Mouse (Mus musculus): ENCODE measurements around the gene Ulk4. TPM values are rescaled to one million over a fixed set of nuclear protein-coding genes. Genes with fewer than 3 reads are reported as not detected.

Ulk4 gene
- total RNA-seq, 2 experiments from 2014 or later, result 7.7 to 9.6 TPM

- DNase-seq (ENCODE audit: low spot score in 2 of 2), result no peak
Observed at GRCm38 (mm10) chr9:121122039-121122438, 155.0 kb downstream of the Ulk4 start.

DNA sequence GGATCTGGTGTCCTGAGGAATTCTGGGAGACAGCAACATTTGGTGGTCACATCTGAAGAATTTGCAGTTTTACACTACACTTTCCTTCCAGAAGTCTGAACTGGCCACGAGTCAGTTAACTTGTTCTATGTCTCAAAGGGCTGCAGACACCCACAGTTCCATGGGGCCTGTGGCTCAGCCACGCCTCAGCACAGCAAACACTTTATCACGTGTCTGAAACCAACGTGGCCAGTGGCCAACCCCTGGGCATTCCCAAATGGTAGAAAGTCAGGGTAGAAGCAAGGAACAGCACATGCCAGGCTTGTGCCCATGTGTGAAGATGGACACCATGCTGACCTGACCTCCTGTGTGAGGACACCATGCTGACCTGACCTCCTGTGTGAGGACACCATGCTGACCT is 159.1 kb downstream of the Ulk4 start:
- no peak for DNase-seq (ENCODE audit: low spot score in 2 of 2)

DNA sequence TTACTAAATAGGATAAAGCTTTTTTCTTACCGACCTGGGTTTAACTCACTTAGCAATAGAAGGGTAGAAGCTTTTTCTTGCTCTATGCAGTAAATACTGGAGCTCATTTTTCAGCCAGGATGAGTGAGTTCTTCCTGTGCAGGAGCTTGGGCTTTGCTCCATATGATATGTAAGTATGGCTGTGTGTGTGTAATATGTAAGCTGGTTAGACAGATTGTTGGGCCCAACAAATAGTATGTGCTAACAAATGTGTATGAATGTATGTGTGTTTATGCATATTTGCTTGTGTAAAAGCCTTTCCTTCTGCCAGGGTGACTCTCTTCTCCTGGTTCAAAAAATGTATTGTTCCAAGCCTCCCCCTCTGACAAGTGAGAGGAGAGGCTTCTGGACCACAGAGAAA is 164.9 kb downstream of the Ulk4 start:
- DNase-seq (ENCODE audit: low spot score in 2 of 2), result no peak

DNA sequence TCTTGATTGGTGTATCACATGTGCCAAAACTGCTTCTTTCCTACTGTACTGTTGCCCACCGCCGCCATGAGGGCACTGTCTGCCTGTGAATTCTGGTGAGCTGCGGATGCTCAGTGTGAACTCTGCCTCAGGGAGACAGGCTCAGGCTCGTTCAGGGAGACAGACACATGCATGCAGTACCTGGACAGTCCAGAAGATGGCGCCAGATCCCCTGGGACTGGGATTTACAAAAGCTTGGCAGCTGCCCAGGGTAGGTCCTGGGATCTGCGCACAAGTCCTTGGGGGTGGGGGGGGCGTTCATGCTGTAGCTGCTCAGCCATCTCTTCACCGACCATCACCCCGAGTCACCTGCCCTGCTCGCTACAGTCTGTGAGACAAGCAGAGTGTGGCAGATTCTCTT is 168.9 kb downstream of the Ulk4 start:
- DNase-seq (ENCODE audit: low spot score in 2 of 2), result peak; percentile 86 to 88

GRCm38 (mm10) chr9:121107643-121108042 is 169.4 kb downstream of the Ulk4 start:
- DNase-seq (ENCODE audit: low spot score in 2 of 2), result peak; percentile 84 to 88

- peak in 1 of 2 experiments; percentile 25 for DNase-seq (ENCODE audit: low spot score in 2 of 2)
Observed at GRCm38 (mm10) chr9:121107101-121107500, 169.9 kb downstream of the Ulk4 start.

DNA sequence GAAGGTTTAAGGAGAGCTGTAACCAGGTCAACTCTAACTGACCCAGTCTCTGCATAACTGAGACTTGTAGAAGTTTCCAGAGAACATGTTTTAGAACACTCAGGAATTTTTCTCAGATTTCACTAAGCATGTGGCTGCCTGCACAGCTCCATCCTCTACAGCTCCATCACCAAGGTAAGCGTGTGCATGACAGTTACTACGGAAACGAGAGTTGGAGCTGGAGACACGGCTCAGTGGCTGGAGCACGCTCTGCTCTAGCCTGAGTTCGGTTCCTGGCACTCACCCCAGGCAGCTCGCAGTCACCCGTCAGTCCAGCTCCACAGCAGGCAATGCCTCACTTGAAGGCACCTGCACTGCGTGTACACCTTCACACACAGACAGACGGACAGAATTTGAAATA is 175.5 kb downstream of the Ulk4 start:
- no peak for DNase-seq (ENCODE audit: low spot score in 2 of 2)

DNA sequence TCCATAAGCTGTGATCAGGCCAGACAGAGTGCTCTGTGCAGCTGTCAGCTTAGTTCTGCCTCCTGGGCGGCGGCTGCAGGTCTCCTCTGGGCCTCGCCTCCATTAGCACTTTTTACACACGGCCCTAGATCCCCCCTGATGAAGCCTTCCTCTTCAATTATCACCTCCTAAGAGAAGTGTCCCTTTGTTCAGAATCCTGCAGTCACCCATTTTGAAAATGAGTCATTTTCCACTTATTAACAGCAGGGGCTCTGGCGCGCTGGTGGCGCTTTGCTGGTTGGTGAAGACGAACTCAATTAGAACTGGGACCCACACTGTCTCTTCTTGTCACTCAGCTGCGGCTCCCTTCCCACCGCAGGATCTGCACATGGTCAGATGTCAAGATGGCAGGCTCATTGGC is 177.5 kb downstream of the Ulk4 start:
- DNase-seq (ENCODE audit: low spot score in 2 of 2), result no peak

DNA sequence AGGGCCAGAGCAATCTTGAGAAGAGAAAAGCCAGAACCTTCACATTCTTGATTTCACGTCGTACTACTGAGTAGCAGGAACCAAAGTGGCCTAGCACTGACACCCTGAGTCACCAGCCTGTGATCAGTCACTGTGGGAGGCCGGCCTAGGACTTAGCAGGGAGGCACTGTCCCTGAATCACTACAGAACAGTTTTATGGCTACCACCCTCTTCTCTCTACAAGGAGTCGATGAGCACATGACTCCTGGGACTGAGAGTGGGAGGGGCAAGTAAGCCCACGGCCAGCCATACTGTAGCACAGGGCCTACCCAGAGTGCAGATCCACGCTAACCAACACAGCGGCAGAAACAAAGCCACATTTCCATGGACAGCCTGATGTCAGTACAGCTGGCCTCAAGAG is 183.2 kb downstream of the Ulk4 start:
- DNase-seq (ENCODE audit: low spot score in 2 of 2), result no peak

DNA sequence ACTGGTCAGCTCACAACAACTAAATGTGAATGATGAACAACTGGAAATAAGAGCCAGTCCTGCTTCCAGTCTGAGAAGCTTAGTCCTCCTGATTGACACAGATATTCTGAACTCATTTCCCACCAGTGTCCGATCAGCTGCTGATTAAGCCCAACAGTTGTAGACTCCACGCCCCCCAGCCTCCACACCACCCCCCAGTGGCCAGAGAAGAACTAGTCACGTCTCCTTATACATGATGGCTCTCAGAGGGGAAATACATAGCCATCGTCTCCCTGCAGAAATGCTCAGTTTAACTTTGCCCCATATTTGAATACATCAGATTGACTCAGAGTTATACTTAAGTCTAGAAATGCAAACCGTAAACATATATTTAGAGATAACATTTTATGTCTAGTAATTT is 184.4 kb downstream of the Ulk4 start:
- no peak for DNase-seq (ENCODE audit: low spot score in 2 of 2)

DNA sequence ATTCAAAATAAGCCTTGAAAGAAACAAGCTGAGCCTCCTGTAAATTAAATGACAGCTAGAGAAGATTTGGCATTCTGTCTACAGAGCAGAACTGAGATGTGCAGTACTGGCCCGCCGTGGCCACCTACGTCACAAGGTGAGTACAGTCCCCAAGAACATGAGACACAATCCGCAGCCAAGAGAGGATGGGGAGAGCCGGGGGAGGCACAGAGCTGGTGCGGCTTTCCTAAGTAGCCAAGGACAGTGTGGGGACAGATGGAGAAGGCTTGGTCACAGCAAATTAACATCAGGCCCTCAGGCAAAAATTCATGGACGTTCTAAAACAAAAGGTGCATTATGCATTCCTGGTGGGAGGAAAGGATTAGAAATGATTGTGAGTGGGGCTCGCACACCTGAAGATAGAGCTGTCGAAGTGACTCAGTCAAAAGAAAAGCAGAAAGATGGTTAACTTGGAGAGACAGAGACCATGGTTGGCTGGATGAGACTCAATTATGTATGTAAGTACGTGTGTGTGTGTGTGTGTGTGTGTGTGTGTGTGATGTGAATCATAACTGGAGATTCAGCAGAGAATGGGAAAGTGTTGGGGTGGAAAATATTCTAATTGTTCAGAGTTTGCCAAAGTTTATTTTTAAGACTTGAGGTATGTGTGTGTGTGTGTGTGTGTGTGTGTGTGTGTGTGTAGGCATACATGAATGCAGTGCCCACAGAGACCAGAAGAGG is 185.8 kb downstream of the Ulk4 start:
- no peak for DNase-seq (ENCODE audit: low spot score in 2 of 2)

DNA sequence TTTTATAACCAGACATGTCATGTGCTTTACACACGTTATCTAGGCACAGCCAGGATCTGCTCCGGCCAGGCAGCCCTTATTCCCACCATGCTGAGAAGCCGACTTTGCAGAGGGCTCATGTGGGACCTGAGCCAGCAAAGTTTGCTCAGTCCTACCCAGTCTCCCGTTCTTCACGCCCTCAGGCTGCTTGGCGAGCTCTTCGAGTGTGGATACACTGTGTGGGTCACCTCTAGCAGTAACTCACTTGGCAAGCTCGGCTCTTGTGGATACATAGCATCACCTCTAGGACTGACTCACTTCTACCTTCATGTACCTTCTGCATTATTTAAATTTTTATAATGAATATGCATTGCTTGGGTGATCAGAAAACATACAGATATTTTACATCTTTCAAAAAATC is 189.3 kb downstream of the Ulk4 start:
- no peak for DNase-seq (ENCODE audit: low spot score in 2 of 2)

DNA sequence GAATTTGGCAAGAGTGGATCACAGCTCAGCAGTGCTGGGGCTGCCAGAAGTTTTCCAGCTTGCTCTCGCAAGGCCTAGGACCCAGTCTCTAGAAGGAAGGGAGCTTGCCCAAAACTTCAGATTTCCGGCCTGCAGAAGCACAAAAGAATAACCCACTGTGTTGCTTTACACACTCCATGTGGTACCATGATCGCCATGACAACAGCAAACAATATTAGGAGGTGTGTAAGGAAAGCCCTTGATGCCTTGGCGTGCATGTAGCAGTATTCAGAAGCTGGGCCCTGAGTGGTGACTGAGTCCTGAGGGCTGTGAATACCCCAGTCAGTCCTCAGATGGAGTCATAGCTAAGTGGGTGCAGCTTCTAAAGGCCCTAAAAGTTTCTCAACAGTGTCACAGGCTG is 192.8 kb downstream of the Ulk4 start:
- no peak for DNase-seq (ENCODE audit: low spot score in 2 of 2)

DNA sequence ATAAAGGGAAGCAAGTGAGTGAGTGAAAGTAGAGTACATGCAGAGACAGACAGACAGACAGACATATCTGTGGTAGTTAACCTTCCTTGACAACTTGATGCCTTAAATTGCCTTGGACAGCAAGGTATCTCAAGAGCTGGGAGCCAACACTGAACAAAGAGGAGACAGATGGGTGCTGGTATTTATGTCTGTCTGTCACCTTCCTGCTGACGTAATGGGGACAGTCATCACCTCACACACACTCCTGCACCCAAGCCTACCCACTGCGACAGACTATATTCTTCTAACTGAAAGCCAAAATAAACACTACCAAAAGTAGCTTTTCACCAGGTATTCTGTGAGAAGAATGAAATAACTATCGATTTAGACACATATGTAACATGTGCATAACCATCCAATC is 196.2 kb downstream of the Ulk4 start:
- no peak for DNase-seq (ENCODE audit: low spot score in 2 of 2)

DNA sequence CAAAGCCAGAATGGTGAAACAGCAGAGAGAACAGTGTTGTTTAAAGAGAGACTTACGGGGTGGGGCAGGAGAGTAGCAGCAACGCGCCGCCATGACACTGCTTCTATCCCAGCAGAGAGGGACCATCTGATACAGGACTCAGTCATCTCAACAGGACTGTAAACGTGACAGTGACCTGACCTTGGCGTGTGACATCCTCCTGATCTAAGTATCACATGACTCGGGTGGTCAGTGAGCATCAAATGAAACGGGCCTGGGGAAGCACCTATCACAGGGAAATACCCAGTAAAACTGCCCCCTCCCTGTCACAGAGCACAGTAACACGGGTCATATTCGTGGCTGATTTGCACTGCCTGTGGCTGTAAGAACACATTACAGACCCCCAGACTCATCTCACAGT is 196.6 kb downstream of the Ulk4 start:
- DNase-seq (ENCODE audit: low spot score in 2 of 2), result no peak

GRCm38 (mm10) chr9:121079388-121080088 is 197.5 kb downstream of the Ulk4 start:
- DNase-seq (ENCODE audit: low spot score in 2 of 2), result peak; percentile 49 to 54

- DNase-seq (ENCODE audit: low spot score in 2 of 2), result no peak
Observed at GRCm38 (mm10) chr9:121076291-121076690, 200.7 kb downstream of the Ulk4 start.

DNA sequence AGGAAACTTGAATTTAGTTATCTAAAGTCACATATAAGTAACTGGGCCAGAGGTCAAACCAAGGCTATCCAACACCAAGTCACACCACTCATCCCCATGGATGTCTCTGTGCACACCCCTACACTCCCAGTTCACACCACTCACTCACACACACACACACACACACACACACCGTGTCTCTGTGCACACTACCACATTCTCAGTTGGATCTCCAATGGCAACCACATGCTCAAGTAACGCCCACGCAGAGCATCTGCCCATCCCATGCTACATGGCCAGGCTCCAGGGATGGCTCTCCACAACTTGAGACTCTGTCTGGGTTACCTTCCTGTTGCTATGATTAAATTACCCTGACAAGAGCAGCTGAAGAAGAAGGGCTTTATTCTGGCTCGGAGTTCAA is 201.8 kb downstream of the Ulk4 start:
- DNase-seq (ENCODE audit: low spot score in 2 of 2), result peak; percentile 51 to 57

DNA sequence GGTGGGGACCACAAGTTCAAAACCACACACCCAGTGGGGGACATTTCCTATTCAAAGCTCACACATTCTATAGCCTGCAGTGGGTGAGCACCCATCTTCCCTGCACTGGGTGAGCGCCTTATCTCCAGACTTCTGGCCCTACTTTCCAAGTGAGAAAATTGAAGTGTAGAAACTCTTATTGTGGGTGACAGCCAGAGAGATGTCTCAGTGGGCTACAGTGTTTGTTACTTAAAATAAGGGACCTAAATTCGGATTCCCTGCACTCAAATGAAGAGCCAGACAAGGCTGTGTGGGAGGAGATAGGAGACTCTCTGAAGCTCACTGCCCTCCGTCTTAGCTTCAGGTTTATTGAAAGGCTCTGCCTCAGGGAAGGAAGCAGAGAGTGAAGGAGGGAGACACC is 202.3 kb downstream of the Ulk4 start:
- no peak for DNase-seq (ENCODE audit: low spot score in 2 of 2)

- DNase-seq (ENCODE audit: low spot score in 2 of 2), result no peak
Observed at GRCm38 (mm10) chr9:121072127-121072757, 204.8 kb downstream of the Ulk4 start.

- DNase-seq (ENCODE audit: low spot score in 2 of 2), result no peak
Observed at GRCm38 (mm10) chr9:121071461-121072126, 205.4 kb downstream of the Ulk4 start.

DNA sequence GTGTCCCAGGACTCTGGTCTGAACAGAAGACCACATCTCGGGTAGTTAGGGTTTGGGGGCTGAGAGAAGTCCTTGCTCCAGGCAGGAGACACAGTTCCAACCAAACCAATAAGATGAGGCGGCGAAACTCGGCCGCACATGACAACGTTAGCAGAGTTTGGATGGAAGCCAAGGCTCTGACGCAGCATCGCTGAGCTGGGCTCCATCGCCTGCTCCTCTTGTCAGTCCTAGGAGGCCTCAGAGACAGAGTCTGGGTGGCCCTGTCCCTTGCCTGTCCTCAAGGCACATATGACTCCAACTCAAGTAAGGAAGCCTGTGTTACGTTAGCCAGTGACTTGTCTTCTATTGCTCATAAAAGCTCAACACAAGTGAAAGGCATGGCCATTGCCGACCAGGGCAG is 205.9 kb downstream of the Ulk4 start:
- DNase-seq (ENCODE audit: low spot score in 2 of 2), result no peak
